Mouse (Mus musculus) forebrain, embryonic 13.5 days (tissue): ENCODE results near the gene Prkca. TPM values are rescaled to one million over a fixed set of nuclear protein-coding genes. Genes with fewer than 3 reads are reported as not detected.

Experiments used
- ATAC-seq: fragments of 200-750 bp; cut with Nextera tagmentation; 2 replicates; pipeline ENCODE4 v1.8.0; 2017
- H3K27ac ChIP-seq: fragments of 300-500 bp; sonication (generic); 2 replicates; pipeline ENCODE4 v1.5.1; 2015; ENCODE audit warnings: inconsistent platforms, mild to moderate bottlenecking, moderate library complexity
- H3K27me3 ChIP-seq: fragments of 300-500 bp; sonication (generic); 2 replicates; pipeline ENCODE4 v1.6.1; 2015; ENCODE audit warnings: mild to moderate bottlenecking, inconsistent platforms
- H3K36me3 ChIP-seq: fragments of 300-500 bp; sonication (generic); 2 replicates; pipeline ENCODE4 v1.6.1; 2015; ENCODE audit warnings: mild to moderate bottlenecking, inconsistent platforms; ENCODE audit not compliant: poor library complexity, severe bottlenecking
- H3K4me1 ChIP-seq: fragments of 300-500 bp; sonication (generic); 2 replicates; pipeline ENCODE4 v1.6.1; 2015; ENCODE audit warnings: inconsistent platforms
- H3K4me2 ChIP-seq: fragments of 300-500 bp; sonication (generic); 2 replicates; pipeline ENCODE4 v1.6.1; 2015; ENCODE audit warnings: inconsistent platforms, mild to moderate bottlenecking, moderate library complexity
- H3K4me3 ChIP-seq: fragments of 300-500 bp; sonication (generic); 2 replicates; pipeline ENCODE4 v1.5.1; 2015; ENCODE audit warnings: mild to moderate bottlenecking, inconsistent platforms
- H3K9ac ChIP-seq: fragments of 300-500 bp; sonication (generic); 2 replicates; pipeline ENCODE4 v1.6.1; 2015; ENCODE audit warnings: mild to moderate bottlenecking, inconsistent platforms
- H3K9me3 ChIP-seq: fragments of 300-500 bp; sonication (generic); replicated peaks from 2 replicates; pipeline ENCODE4 v1.6.1; 2016; ENCODE audit warnings: inconsistent platforms
- WGBS: fragments of 180-500 bp; shearing (Covaris S2); methylation state at CpG from one replicate; pipeline ENCODE4 v1.1.7; 2015; 5-methylcytosine and 5-hydroxymethylcytosine counted together
- polyA plus RNA-seq: library from polyadenylated mRNA; unstranded; fragments of >200 nt; fragmentation: Nextera tagmentation; extraction: Ambion mirVana; gene quantifications from 2 replicates; pipeline ENCODE4 v1.2.1, GENCODE M21; 2015

The Prkca gene
- polyA plus RNA-seq, 1 experiment from 2014 or later = 4.2 TPM

GRCm38 (mm10) chr11:108135407-108136159, 208.1 kb downstream of the Prkca start:
- WGBS = 14% methylated on average over 4 of the region's 4 CpGs

GRCm38 (mm10) chr11:108128593-108128992, 215.1 kb downstream of the Prkca start:
- H3K9me3 ChIP-seq = no peaks in the 10 kb centered on the region
- no peaks in the 10 kb centered on the region for H3K36me3 ChIP-seq
- no peak overlapping the region for H3K9ac ChIP-seq
- ATAC-seq = peak; percentile 58; the same call in 1 of the 2 replicates
- 35% methylated on average over 5 of the region's 5 CpGs for WGBS
- no peak overlapping the region for H3K4me2 ChIP-seq
- H3K27ac ChIP-seq = no peak overlapping the region
- no peaks in the 10 kb centered on the region for H3K27me3 ChIP-seq
- H3K4me3 ChIP-seq = no peak overlapping the region
- peaks cover 2% of the 10 kb centered on the region; the same call in 1 of the 2 replicates for H3K4me1 ChIP-seq

More at GRCm38 (mm10) chr11:108135407-108136159, 208.1 kb downstream of the Prkca start:
- Histone ChIP-seq H3K27ac (0 out of 2 replicates have a peak overlapping the region, but pooled peaks have one; percentile 45), H3K27me3 (no peaks in the 10 kb centered on the region), H3K4me1 (peaks cover 23% of the 10 kb centered on the region), H3K9ac (no peak overlapping the region), H3K9me3 (no peaks in the 10 kb centered on the region), H3K4me3 (no peak overlapping the region), H3K36me3 (no peaks in the 10 kb centered on the region), H3K4me2 (no peak overlapping the region)
- no peak for ATAC-seq

- Histone ChIP-seq H3K36me3 (no peaks in the 10 kb centered on the region), H3K4me1 (peaks cover 5% of the 10 kb centered on the region; the same call in 1 of the 2 replicates), H3K4me2 (no peak overlapping the region), H3K4me3 (no peak overlapping the region), H3K9ac (no peak overlapping the region), H3K9me3 (no peaks in the 10 kb centered on the region), H3K27me3 (no peaks in the 10 kb centered on the region), H3K27ac (no peak overlapping the region)
- ATAC-seq = no peak
- WGBS = 90% methylated on average over 5 of the region's 5 CpGs
Measured at GRCm38 (mm10) chr11:108127908-108128307, 215.8 kb downstream of the Prkca start.

GRCm38 (mm10) chr11:108122486-108122885, 221.2 kb downstream of the Prkca start:
- Histone ChIP-seq H3K4me2 (no peak overlapping the region), H3K9ac (no peak overlapping the region), H3K27me3 (no peaks in the 10 kb centered on the region), H3K27ac (no peak overlapping the region), H3K9me3 (no peaks in the 10 kb centered on the region), H3K36me3 (no peaks in the 10 kb centered on the region), H3K4me3 (no peak overlapping the region), H3K4me1 (peaks cover 5% of the 10 kb centered on the region; the same call in 1 of the 2 replicates)
- 92% methylated on average over 7 of the region's 7 CpGs for WGBS
- ATAC-seq = no peak

GRCm38 (mm10) chr11:108120708-108121107, 223.0 kb downstream of the Prkca start:
- ATAC-seq = no peak
- Histone ChIP-seq H3K36me3 (no peaks in the 10 kb centered on the region), H3K27ac (no peak overlapping the region), H3K4me1 (peaks cover 5% of the 10 kb centered on the region; the same call in 1 of the 2 replicates), H3K9me3 (no peaks in the 10 kb centered on the region), H3K4me2 (no peak overlapping the region), H3K27me3 (no peaks in the 10 kb centered on the region), H3K4me3 (no peak overlapping the region), H3K9ac (no peak overlapping the region)
- WGBS = 80% methylated on average over 5 of the region's 5 CpGs

GRCm38 (mm10) chr11:108119785-108120184, 223.9 kb downstream of the Prkca start:
- 88% methylated on average over 3 of the region's 3 CpGs for WGBS
- no peaks in the 10 kb centered on the region for H3K27me3 ChIP-seq
- H3K4me1 ChIP-seq = peaks cover 5% of the 10 kb centered on the region; the same call in 1 of the 2 replicates
- no peak overlapping the region for H3K9ac ChIP-seq
- H3K4me3 ChIP-seq = no peak overlapping the region
- no peak overlapping the region for H3K4me2 ChIP-seq
- no peaks in the 10 kb centered on the region for H3K36me3 ChIP-seq
- no peak for ATAC-seq
- H3K27ac ChIP-seq = no peak overlapping the region
- H3K9me3 ChIP-seq = no peaks in the 10 kb centered on the region

GRCm38 (mm10) chr11:108118814-108119213, 224.9 kb downstream of the Prkca start:
- Histone ChIP-seq H3K4me1 (peaks cover 5% of the 10 kb centered on the region; the same call in 1 of the 2 replicates), H3K9ac (no peak overlapping the region), H3K4me3 (no peak overlapping the region), H3K9me3 (no peaks in the 10 kb centered on the region), H3K27me3 (no peaks in the 10 kb centered on the region), H3K36me3 (no peaks in the 10 kb centered on the region), H3K4me2 (no peak overlapping the region), H3K27ac (no peak overlapping the region)
- ATAC-seq = no peak
- 82% methylated on average over 2 of the region's 2 CpGs for WGBS

GRCm38 (mm10) chr11:108118221-108118620, 225.5 kb downstream of the Prkca start:
- Histone ChIP-seq H3K4me3 (no peak overlapping the region), H3K36me3 (no peaks in the 10 kb centered on the region), H3K27ac (no peak overlapping the region), H3K27me3 (no peaks in the 10 kb centered on the region), H3K9ac (no peak overlapping the region), H3K9me3 (no peaks in the 10 kb centered on the region), H3K4me2 (no peak overlapping the region), H3K4me1 (no peaks in the 10 kb centered on the region)
- WGBS = 90% methylated on average over 5 of the region's 5 CpGs
- no peak for ATAC-seq

- WGBS = 85% methylated on average over 10 of the region's 10 CpGs
- Histone ChIP-seq H3K9ac (no peak overlapping the region), H3K4me1 (no peaks in the 10 kb centered on the region), H3K4me3 (no peak overlapping the region), H3K27me3 (no peaks in the 10 kb centered on the region), H3K9me3 (no peaks in the 10 kb centered on the region), H3K27ac (no peak overlapping the region), H3K4me2 (no peak overlapping the region), H3K36me3 (no peaks in the 10 kb centered on the region)
- ATAC-seq = no peak
Measured at GRCm38 (mm10) chr11:108117360-108118050, 226.2 kb downstream of the Prkca start.

- no peak for ATAC-seq
- Histone ChIP-seq H3K27me3 (no peaks in the 10 kb centered on the region), H3K4me1 (no peaks in the 10 kb centered on the region), H3K9ac (no peak overlapping the region), H3K4me3 (no peak overlapping the region), H3K4me2 (no peak overlapping the region), H3K9me3 (no peaks in the 10 kb centered on the region), H3K27ac (no peak overlapping the region), H3K36me3 (no peaks in the 10 kb centered on the region)
- 93% methylated on average over 3 of the region's 3 CpGs for WGBS
Measured at GRCm38 (mm10) chr11:108114091-108114490, 229.6 kb downstream of the Prkca start.

- H3K27ac ChIP-seq = no peak overlapping the region
- no peak for ATAC-seq
- H3K4me1 ChIP-seq = no peaks in the 10 kb centered on the region
- H3K9ac ChIP-seq = no peak overlapping the region
- H3K27me3 ChIP-seq = no peaks in the 10 kb centered on the region
- H3K4me3 ChIP-seq = no peak overlapping the region
- H3K36me3 ChIP-seq = no peaks in the 10 kb centered on the region
- WGBS = 64% methylated on average over 3 of the region's 3 CpGs
- no peaks in the 10 kb centered on the region for H3K9me3 ChIP-seq
- no peak overlapping the region for H3K4me2 ChIP-seq
Measured at GRCm38 (mm10) chr11:108112437-108112836, 231.3 kb downstream of the Prkca start.

GRCm38 (mm10) chr11:108104085-108104484, 239.6 kb downstream of the Prkca start:
- no peaks in the 10 kb centered on the region for H3K27me3 ChIP-seq
- no peak overlapping the region for H3K4me2 ChIP-seq
- H3K27ac ChIP-seq = no peak overlapping the region
- H3K4me1 ChIP-seq = no peaks in the 10 kb centered on the region
- no peaks in the 10 kb centered on the region for H3K36me3 ChIP-seq
- H3K9me3 ChIP-seq = 0 out of 2 replicates have a peak, but pooled peaks cover 4% of the 10 kb centered on the region
- WGBS = 97% methylated on average over 6 of the region's 6 CpGs
- H3K9ac ChIP-seq = no peak overlapping the region
- no peak for ATAC-seq
- H3K4me3 ChIP-seq = no peak overlapping the region
